Mouse (Mus musculus): Measurements from ENCODE around the gene Atp6ap1. TPM values are rescaled to one million over a fixed set of nuclear protein-coding genes. Genes with fewer than 3 reads are reported as not detected.
A peak's percentile ranks its signal among the peaks of the same experiment; 100 is the strongest.

Gene Atp6ap1
- total RNA-seq (2021), result 10 to 100 TPM; 92.1 to 95.3 TPM
- long read RNA-seq, experiment 1, transcript Atp6ap1-201 (10 exons, 2,189 nt), result major isoform, 64 of 72 reads
- long read RNA-seq, experiment 1, partial matches to known transcripts, result 1 of 72 reads
- long read RNA-seq, experiment 1, other reads (novel, unspliced or antisense), result 7 of 72 reads
- long read RNA-seq, experiment 2, transcript Atp6ap1-201 (10 exons, 2,189 nt), result major isoform, 47 of 60 reads
- long read RNA-seq, experiment 2, partial matches to known transcripts, result 7 of 60 reads
- long read RNA-seq, experiment 2, other reads (novel, unspliced or antisense), result 6 of 60 reads

DNA sequence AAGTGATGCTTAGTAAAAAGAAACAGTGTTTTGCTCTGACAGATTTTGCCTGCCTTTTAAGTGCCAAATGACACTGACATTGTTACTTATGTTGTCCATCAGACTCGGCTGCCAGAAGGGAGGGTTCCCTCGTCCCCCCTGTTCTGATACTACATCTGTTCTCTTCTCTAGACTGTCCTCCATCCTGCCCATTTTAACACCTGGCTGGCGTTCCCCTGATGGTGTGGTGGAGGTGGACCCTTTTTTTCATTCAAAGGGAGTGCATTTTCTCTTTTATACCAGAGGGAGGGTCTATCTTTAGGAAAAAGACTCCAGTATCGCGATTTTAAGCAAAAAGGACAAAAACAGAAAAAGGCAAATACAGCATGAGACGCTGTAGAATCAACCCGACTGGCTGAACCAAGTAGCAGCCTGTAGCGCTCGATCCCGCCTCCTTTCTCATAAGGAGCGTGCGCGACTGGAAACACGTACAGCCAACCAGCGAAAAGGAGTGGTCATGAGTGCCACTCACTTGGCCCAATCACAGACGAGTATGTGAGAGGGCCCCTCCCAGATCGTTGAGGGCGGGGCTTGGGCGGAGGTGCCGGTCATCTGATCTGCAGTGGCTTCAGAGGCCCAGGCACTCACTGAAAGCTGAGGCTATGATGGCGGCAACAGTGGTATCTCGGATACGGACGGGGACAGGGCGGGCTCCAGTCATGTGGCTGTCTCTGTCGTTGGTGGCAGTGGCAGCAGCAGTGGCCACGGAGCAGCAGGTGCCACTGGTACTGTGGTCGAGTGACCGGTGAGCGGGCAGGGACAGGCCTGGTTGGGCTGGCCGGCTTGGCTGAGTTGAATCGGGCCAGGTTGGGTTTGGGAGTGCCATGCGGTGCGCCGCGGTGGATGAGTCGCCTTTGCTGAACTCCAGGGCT lies at the start of gene Atp6ap1:
TSS of gene Atp6ap1 (plus strand) at position 560 of the 911 bp plus-strand sequence.
- DNase-seq (ENCODE audit: low spot score), result peak; percentile 96

DNA sequence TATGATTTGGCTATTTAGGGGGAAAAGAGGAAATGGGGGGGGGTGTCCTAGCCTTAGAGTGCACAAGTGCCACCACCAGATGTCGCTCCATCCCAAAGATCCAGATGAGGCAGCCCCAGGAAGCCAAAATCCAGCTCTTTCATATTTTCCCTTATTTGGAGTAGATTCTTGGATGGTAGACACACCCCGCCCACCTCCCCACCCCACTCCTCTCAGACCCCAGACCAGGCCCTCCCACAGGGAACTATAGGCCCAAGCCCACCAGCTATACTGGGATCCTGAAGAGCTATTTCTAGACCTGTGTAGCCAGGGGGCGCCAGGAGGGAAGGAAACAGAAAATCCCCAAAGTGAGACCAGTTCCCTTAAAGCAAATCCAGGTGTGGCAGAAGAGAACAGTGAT lies 48.2 kb upstream of the Atp6ap1 start:
- DNase-seq (ENCODE audit: low spot score), result peak; percentile 62

DNA sequence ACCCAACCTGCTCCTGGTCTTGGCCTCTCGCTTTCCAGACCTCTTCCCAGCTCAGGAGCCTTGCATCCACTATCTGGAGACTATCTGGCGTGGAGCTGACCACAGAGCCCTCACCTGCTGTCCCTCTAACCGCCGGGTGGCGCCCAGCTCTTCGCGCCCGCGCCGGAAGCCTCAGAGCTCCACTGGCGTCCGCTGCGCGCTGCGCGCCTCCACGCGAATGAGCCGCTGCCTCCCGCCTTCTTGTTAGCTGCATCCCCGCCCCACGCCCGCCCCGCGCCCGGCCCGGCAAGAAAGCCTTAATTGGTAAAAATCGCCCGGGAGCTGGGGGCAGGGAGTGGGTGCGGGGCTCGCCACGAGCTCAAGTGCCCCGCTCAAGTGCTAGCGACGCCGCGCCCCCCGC lies 47.3 kb upstream of the Atp6ap1 start, which contains the start of gene Flna:
TSS of gene Flna (minus strand) at position 206 of the 400 bp plus-strand sequence.
- DNase-seq (ENCODE audit: low spot score), result peak; percentile 56

DNA sequence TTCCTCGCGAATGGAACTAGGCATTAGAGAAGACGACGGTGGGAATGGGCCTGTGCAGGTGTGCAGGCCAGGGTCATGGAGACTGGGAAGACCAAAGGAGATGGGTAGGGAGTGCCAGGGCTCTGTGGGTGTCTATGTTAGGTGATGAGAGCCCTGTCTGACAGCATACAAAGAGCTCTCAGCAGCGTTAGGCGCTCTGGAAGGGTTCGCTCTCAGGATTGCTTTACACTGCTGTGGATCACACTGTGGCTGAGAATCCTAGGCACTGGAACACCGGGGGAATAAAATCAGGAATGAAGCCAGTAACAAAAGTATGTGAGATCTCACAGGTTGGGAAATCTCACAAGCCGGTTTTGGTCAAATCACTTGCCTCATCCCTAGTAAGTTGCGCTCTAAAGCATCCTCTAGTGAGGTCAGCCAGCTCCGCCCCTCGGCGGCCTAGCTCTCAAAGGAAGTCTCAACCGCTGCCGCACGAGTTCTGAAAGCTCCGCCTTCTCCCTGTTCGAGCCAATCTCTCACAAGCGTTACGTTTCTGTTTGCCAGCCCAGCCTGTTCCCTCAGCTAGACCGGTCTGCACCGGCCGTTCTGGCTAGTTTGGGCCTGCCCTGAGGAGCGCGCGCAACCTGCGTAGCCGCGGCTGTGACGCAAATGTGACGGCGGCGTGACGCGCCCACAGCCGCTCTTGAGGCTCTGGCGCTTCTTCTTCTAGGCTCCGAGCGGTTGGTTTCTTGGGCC lies 42.6 kb upstream of the Atp6ap1 start, which contains the start of gene Emd:
TSS of gene Emd (plus strand) at position 535 of the 735 bp plus-strand sequence.
- DNase-seq (ENCODE audit: low spot score), result peak; percentile 88

DNA sequence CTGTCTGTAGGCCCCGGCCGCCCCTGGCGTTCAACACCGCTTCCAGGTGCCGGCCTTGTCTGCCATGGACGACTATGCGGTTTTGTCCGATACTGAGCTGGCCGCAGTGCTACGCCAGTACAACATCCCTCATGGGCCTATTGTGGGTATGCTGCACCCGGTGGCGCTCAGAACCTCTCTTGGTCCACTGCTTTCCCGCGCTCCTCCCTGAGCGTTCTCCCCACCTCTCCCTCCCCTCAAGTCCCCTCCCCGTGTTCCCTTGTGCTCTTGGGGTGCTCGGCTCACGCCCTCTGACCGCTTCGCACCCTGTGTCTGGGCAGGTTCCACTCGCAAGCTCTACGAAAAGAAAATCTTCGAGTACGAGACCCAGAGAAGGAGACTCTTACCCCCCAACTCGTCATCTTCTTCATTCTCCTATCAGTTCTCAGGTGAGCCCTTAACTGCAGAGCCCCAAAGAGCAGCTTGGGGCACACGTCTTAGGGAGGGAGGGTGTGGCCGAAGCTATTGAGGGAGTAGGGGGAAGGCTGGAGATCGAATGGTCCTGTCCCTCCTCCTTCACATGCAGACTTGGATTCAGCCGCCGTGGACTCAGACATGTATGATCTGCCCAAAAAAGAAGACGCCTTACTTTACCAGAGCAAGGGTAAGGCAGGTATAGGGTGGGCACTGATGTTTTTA lies 41.9 kb upstream of the Atp6ap1 start:
- no peak for DNase-seq (ENCODE audit: low spot score)

DNA sequence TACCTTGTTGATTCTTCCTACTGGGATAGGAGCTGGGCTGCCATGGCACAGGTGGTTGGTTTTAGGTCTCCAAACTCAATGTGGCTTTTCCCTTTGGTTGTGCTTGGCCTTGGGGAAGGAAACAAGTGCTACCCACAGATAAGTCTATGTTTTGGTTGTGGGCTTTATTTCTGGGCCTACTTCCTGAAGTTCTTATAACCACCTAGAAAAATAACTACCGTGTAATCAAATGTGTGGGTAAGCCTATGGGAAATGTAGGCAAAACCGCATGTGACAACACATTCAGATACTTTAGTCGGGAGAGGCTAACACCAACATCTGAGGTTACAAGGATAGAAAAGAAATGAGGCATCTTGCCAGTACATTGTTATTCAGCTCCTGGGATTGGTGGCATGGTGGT lies 39.2 kb upstream of the Atp6ap1 start:
- DNase-seq (ENCODE audit: low spot score), result no peak

DNA sequence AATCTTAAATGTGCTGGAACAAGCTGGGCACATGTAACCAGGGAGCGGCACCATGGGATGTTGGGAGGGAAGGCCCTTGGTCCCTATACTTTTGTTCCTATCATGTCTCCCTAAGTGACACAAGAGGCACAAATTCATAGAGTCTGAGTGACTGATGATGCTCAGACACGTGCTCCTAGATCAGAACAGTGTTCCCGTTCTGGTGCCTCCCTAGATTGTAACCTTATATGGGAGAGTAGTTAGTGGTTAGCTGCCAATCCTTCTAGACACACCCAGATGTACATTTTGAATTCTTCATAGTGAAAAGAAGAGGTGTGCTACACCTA lies 27.2 kb upstream of the Atp6ap1 start:
- no peak for DNase-seq (ENCODE audit: low spot score)

DNA sequence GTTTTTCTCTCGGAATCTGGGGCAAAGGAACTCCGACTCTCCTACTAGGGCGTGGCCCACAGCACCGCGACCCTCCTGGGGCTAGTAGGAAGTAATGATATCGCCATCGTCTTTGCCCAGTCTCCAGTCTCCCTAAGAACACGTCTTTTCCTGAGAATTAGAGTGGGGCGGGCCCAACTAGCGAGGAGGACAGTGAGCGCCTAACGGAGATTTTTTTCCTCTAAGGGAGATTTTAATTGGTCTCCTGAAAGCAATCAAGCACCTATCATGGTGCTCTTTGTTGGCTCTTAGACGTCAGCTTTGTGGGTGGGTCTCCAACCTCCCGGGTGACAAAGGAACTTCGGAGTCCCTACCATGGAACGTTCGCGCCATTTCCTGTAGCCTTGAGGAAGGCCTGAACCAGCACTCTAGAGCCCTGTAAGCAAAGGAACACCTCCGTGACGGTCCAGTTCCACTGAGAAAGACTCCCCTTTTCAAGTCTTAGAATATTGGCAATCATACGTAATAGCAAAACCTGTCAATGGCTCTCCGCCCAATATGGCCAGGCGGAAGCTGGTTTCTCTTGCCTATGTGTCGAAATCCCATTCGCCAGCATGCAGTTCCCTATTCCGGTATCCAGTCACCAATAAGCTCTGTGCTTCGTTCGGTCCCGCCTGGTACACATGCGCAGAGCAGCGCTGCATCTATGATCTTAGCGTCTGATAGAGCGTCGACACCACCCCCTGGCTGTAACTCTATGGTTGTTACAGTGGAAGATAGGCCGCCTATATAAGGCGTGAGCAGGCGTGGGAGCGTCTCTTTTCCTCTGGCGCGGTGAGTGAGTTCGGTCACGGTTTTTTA lies 26.6 kb upstream of the Atp6ap1 start, which contains the start of gene Rpl10:
TSS of gene Rpl10 (plus strand) at position 751 of the 840 bp plus-strand sequence.
- DNase-seq (ENCODE audit: low spot score), result peak; percentile 92

DNA sequence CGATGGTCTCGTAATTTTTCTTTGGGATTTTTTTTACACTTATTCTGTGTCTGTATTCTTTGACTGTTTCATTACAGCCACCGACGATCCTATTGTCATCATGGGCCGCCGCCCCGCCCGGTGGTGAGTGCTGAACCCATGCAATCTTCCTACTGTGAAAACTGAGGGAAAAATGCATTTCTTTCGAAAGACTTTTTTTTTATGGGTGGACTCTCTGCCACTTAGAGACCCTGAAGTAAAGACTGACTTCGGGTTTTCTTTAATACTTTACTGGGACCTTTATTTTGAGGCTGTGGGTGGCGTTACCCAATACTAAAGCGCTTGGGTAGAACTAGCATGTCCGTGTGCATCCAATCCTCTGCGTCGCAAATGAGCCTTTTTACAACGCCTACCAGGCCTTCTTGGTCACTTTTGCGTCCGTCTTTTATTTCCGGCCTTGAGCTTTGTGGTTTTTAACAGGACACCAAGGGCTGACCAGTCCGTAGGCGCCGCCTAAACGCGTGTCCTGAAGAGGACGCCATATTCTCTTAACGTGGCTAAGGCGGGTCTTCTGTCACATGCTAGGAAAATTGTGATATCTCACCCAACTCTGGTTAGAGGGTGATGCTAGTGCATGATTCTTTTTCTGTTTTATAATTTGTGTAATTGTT lies 25.9 kb upstream of the Atp6ap1 start:
- peak; percentile 22 for DNase-seq (ENCODE audit: low spot score)

DNA sequence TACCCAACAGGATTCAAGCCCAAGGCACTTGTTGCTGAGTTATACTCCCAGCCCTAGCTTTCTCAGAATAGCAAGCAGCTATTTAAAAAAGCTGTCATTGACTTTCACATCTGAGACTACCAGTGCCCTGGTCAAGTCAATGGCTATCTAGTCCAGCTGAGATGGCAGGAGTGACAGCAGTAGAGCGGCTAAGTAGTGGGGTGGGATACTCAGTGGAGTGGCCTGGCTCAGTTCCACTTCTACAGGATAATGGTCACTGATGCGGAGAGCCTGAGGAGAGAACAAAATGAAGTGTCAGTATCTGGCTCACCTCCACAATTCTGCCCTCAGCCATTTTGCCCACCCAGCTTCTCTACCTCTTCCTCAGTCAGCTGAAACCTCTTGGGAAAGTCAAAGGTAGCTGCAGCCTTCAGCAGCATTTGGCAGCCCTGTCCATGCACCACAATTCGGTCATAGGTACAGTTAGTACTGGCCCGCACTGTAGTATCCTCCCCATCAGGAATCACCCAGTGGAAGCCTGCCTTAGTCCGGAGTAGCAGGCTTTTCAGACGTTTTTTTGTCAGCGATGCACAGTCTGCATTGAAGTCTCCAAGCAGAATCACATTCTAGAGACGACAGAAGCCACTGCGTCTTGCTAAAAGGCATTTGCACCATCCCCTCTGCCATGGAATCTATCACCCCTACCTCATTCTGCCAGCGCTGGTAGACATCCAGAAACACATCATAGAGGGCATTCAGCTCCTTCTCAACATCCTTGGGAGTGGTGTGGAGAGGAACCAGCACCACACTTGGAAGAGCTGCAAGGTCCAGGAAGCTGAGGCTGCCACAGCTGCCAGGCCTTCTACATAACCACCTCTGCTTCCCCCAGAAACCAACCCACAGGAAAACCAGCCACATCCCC lies 23.2 kb upstream of the Atp6ap1 start:
- no peak for DNase-seq (ENCODE audit: low spot score)

DNA sequence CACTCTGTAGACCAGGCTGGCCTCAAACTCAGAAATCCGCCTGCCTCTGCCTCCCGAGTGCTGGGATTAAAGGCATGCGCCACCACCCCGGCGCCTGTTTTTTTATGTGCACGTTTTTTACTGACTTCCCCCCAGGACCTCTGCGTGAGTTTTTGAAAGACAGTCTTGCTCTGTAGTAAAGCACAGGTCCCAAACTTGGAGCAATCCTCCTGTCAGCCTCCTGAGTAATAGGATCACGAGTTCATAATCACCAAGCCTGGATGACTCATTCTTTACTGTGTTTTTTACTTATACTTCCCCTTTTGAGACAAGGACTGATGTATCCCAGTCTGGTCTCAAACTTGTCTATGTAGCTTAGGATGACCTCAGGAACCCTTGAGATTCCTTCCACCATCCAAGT lies 19.0 kb upstream of the Atp6ap1 start:
- no peak for DNase-seq (ENCODE audit: low spot score)

DNA sequence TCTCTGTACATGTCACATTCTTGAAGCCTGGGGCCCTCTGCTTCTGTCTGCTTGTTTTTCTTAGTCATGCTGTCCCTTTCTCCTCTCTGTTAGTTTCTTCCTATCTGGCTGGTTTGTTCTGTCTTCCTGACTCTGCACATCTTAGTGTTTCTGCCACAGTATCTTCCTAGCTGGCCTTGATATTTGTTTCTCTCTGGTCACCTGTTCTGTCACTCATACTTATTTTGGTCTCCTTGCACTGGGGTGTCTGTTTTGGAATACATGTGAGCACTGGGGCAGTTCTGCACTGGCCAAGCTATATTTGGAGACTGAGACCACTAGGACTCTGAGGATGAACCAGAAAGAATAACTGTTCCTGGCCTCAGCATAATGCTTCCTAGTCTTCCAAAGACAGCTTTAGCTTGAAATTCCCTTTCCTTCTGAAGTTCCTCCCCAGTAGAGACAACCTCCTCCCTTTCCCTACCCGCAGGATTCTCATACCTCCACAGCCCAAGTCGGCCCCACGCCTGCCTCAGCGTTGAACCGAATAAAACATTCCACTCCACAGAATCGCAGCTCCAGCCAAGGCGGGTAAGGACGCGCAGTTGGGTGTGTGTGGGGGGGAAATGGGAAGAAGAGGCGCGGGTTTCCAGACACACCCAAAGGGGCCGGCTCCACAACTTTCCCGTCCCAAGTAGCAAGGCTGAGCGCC lies 15.7 kb upstream of the Atp6ap1 start:
- peak; percentile 47 for DNase-seq (ENCODE audit: low spot score)

DNA sequence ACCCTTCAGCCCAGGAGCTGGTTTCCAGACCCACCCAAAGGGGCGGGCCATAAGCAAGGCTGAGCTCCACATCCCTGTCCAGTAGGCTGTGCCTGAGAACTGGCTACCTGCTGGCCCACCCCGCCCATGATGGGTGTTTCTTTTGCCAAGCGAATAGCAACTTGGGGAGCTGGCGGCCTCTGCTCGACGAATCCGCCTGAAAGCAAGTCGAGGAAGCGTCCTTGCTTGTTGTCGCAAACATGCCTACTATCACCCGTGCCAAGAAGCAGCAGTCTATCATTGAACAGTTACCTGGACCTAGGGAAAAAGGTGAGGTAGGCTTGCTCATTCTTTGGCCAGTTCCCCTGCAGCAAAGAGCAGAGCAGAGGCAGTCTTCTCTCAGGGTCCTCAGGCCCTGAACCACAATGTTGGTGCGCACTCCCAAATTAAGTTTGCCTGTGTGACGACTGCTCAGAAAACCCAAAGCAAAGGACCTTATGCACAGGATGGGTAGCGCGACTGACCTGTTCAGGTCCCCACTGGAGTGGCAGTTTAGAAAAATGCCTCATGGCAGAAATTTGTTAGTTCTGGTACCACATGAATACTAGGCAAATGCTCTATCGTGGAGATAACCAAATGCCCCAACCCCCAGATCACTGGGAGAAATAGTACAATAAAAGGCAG lies 15.0 kb upstream of the Atp6ap1 start, which contains the start of the genes Taz and Dnase1l1:
TSS of gene Taz (plus strand) at position 181 of the 663 bp plus-strand sequence.
TSS of gene Dnase1l1 (minus strand) at position 606 of the 663 bp plus-strand sequence.
- DNase-seq (ENCODE audit: low spot score), result peak; percentile 87

DNA sequence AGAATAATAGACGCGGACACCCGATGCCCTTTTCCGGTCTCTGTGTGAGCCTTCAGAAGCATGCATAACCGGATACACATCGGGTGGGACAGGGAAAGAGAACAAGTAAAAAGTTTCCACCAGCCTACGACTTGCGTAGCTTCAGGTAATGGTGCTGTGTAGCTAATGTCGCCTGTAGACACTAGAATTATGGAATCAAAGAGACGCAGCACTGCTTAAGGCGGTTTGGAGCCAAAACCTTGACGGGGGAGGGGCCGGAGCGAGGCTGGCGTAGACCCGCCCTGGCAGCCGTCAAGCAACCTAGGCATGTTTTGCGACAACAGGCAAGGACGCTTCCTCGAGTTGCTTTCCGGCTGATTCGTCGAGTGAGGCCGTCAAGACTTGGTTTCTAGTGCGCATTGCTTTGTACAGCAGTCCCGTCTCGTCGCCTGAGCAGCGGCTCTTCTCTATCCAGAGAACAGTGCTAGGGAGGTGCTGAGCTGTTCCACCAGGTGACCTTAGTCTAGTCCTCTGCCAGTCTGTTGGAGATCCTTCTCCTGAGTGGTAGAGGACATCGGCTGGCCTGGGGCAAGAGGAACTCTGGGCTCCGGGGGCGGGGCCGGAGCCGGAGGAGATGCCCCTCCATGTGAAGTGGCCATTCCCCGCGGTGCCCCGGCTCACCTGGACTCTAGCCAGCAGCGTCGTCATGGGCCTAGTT lies 14.4 kb upstream of the Atp6ap1 start:
- peak; percentile 89 for DNase-seq (ENCODE audit: low spot score)

DNA sequence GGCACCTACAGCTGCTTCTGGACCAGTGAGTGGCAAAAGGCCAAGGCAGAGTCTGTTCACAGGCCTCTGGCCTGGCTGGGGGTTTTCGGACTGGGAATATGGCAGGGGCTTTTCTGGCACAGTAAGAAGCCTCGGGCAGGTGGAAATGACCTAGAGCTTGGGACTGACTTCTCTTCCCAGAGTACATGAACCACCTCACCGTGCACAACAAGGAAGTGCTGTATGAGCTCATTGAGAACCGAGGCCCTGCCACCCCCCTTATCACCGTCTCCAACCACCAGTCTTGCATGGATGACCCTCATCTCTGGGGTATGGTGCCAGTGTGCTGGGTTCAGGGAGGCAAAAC lies 13.8 kb upstream of the Atp6ap1 start:
- no peak for DNase-seq (ENCODE audit: low spot score)

DNA sequence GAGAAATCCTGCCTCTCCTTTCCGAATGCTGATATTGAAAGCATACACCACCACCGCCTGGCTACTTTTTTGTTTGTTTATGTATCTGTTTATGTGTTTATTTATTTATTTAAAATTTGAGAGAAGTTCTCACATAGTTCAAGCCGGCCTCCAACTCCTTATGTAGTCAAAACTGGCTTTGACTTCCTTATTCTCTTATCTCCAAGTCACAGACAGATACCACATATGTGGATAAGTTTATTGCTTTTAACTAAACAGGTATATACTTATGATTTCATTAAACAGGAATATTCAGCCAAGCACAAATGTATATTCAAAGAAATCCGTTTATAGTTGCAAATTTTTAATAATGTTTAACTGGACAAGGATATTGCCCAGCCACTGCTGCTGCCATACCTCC lies 3.5 kb upstream of the Atp6ap1 start:
- no peak for DNase-seq (ENCODE audit: low spot score)

DNA sequence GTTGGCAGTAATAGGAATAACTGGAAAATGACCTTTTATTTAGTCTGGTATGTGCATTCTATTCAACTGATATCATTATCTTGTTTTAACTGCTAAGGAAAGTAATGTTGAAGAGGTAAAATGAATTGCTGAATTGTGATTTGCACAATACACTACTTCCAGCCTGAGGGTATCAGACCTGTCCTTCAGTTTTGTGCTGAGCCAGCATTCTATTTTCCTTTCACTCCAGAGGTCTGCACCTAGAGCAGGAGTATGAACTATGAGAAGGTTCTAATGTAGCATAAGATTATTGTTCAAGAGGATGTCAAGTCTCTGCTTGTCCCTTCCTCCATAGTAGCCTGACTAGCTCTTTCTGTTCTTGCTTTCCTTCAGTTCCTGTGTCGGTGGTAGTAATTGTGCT lies 1.5 kb downstream of the Atp6ap1 start:
- DNase-seq (ENCODE audit: low spot score), result no peak

All from gastrocnemius, adult 18-20 months (tissue).